Mouse (Mus musculus): ENCODE results near the gene Btbd9. TPM values are rescaled to one million over a fixed set of nuclear protein-coding genes. Genes with fewer than 3 reads are reported as not detected.

Gene Btbd9
- polyA plus RNA-seq, 1 experiment from 2014 or later = 121 TPM

DNA sequence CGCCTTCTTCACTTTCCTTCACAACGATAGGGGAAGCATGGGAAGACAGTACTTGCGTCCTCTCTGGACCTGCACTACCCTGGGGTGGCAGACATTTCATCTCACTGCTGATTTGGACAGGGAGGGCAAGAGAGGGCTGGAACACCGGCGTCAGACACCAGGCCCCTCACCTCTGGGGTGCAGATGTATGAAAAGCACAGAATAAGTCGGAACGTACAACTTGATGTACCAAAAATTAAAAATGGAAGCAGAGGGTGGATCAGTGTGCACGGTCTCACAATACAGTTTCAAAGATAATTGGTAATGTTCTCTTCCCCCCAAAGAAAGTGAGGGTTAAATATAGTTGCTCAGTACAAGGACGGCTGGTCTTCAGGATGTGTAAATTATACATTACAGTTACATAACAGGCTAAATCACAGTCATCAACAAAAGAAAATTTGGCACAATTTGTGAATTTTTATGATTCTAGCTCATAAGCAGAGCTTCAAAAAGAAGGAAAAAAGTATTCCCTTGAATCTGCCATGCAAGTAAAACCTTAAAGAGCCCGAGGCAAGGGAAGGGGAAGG, 106.7 kb downstream of the Btbd9 start:
- no peak for ATAC-seq (ENCODE audit: low FRiP score)
- Histone ChIP-seq H3K9me3 (replicated peaks) (no peaks in the 10 kb centered on the region), H3K9ac (replicated peaks) (no peak overlapping the region), H3K4me2 (no peak overlapping the region), H3K27me3 (replicated peaks) (no peaks in the 10 kb centered on the region), H3K4me3 (replicated peaks) (no peak overlapping the region), H3K27ac (replicated peaks) (no peak overlapping the region), H3K36me3 (no peaks in the 10 kb centered on the region), H3K4me1 (peaks cover 25% of the 10 kb centered on the region)
- 83% methylated on average over 10 of the region's 10 CpGs for WGBS

DNA sequence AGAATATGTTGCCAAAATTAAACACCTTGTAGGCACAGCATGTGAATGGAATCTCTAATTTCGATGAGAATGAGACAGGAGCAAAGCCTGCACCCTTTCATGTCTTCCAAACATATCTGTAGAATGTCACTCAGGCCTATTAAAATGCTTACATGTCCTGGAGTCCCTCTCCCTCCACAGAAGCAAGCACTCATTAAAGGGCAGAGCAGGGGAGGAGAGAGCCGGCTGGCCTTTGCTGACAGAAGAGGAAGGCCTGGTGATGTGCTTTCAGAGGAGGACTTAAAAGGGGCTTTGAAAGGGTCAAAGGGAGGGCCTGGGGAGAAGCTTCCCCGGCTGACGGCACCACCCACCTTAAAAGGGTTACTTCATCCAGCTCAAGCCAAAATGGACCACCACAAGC, 107.9 kb downstream of the Btbd9 start:
- Histone ChIP-seq H3K4me1 (peaks cover 34% of the 10 kb centered on the region), H3K4me2 (no peak overlapping the region), H3K9me3 (replicated peaks) (no peaks in the 10 kb centered on the region), H3K9ac (replicated peaks) (0 out of 2 replicates have a peak overlapping the region, but pooled peaks have one; percentile 7), H3K27ac (replicated peaks) (no peak overlapping the region), H3K36me3 (no peaks in the 10 kb centered on the region), H3K27me3 (replicated peaks) (no peaks in the 10 kb centered on the region), H3K4me3 (replicated peaks) (no peak overlapping the region)
- no peak for ATAC-seq (ENCODE audit: low FRiP score)
- 22% methylated on average over 4 of the region's 4 CpGs for WGBS

DNA sequence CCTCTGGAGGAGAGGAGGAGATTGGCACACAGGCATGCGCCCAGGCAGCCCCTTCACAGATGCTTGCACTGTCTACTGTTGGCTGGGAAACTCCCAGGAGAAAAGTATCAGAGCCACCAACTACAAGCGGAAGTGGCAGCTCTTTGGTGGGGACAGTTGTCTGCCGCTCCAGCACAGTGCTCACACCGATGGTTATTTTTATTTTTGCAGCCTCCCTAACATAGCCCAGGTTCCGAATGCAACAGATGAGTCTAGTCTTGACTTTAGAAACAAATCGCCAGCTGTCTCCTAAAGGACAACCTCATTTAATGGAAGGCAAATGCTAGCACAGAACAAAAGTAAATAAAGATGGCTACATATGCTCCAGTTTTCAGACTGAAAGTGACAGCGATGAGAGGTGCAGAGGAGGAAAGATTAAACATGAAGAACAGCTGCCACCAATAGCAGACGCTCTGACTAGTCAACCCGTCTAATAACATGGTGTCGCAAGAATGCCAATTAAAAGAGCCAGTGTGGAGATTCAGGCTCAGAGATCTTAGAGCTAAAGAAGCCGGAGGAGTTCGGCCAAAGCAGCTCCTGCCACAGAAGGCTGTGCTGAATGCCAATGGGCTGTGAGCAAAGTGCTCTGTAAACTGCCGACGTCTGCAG, 108.6 kb downstream of the Btbd9 start:
- no peak overlapping the region for H3K4me3 ChIP-seq (replicated peaks)
- peak; percentile 50; the same call in 1 of the 2 replicates for ATAC-seq (ENCODE audit: low FRiP score)
- no peaks in the 10 kb centered on the region for H3K9me3 ChIP-seq (replicated peaks)
- peaks cover 41% of the 10 kb centered on the region for H3K4me1 ChIP-seq
- H3K4me2 ChIP-seq = no peak overlapping the region
- H3K9ac ChIP-seq (replicated peaks) = no peak overlapping the region
- no peaks in the 10 kb centered on the region for H3K36me3 ChIP-seq
- 47% methylated on average over 14 of the region's 14 CpGs for WGBS
- no peaks in the 10 kb centered on the region for H3K27me3 ChIP-seq (replicated peaks)
- H3K27ac ChIP-seq (replicated peaks) = no peak overlapping the region

DNA sequence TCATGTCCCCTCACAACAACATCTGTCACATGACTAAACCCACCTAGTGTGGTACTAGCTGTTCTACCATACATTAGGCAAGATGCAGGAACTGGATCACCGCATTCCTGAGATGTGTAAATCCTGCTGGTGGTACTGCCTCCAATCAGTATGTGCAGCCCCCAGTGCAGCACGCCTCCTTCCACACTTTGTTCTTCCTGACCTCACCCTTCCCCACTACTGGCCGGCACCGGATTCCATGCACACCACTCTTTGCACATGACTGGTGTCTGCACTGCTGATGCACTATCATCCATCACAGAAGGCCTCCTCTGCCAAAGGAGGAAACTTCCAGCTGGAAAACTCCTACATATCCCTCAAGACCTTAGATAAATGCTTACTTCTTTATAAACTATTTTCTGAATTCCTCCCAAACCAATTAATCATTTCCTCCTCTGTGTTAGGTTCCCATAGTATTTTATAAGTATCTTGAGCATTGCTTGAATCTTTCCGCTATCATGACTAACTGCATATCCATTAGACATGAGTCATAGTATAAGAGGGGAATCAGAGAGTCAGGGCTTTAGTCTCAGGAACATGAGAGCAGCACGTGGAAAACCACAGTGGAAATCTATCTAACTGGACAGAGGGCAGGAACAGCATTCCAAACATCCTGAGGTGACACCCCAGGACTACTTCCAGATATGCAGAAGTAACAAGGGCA, 111.1 kb downstream of the Btbd9 start:
- Histone ChIP-seq H3K9ac (replicated peaks) (no peak overlapping the region), H3K27me3 (replicated peaks) (no peaks in the 10 kb centered on the region), H3K27ac (replicated peaks) (no peak overlapping the region), H3K4me1 (peaks cover 49% of the 10 kb centered on the region), H3K36me3 (no peaks in the 10 kb centered on the region), H3K4me3 (replicated peaks) (no peak overlapping the region), H3K4me2 (no peak overlapping the region), H3K9me3 (replicated peaks) (no peaks in the 10 kb centered on the region)
- WGBS = 82% methylated on average over 6 of the region's 6 CpGs
- ATAC-seq (ENCODE audit: low FRiP score) = no peak

DNA sequence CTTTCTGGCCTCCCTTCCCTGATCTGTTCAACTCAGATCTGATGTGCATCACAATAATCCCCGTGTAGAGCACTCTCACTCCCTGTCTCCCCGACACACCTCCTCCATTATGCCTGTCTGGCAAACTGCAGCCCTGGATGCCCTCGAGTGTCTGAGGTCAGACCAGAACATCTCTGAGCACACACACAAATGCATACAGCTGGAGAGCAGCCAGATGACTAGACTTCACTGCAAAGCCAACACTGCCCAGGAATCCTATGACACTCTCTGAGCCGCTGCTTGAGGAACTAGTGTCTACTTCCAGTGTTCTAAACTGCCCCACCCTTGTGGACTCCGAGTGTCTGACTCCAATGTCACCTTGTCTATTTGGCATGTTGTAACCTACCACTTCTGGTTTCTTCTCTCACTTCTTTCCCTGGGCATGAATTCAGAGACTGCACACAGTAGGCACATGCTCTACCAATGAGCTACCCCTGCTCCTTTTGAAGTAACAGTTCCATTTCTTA, 112.0 kb downstream of the Btbd9 start:
- H3K9ac ChIP-seq (replicated peaks) = no peak overlapping the region
- no peak overlapping the region for H3K4me3 ChIP-seq (replicated peaks)
- H3K27ac ChIP-seq (replicated peaks) = no peak overlapping the region
- no peak for ATAC-seq (ENCODE audit: low FRiP score)
- peaks cover 55% of the 10 kb centered on the region for H3K4me1 ChIP-seq
- 55% methylated on average over 5 of the region's 5 CpGs for WGBS
- H3K27me3 ChIP-seq (replicated peaks) = no peaks in the 10 kb centered on the region
- H3K4me2 ChIP-seq = no peak overlapping the region
- no peaks in the 10 kb centered on the region for H3K36me3 ChIP-seq
- H3K9me3 ChIP-seq (replicated peaks) = no peaks in the 10 kb centered on the region

DNA sequence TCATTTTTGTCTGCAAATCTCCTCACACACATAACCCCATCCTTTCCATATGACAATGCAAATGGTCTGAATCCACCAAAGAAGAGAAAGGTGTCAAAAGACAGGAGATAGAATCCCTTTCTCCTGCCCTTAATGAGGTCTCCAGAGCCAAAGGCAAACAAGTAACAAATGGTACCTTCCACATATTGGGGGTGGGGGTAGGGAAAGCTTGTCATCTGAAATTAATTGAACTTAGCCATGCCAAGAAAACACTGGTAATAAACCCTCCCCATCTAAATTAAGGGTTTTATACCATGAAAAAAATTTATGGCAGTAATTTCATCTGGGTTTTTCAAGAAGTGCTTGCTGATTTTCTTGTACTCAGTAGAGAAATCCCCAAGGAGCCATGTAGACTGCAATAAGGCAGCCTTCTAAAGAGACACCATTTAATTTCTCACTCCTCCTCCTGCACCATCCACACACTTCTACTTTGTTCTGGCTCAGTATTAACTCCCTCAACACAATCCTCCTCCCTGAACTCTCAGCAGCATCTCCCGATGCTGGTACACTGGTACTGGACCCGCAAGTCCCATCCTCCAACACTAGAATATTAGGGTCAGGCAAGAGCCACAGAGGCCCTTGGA, 115.5 kb downstream of the Btbd9 start:
- peak overlapping the region; percentile 29 for H3K27ac ChIP-seq (replicated peaks)

DNA sequence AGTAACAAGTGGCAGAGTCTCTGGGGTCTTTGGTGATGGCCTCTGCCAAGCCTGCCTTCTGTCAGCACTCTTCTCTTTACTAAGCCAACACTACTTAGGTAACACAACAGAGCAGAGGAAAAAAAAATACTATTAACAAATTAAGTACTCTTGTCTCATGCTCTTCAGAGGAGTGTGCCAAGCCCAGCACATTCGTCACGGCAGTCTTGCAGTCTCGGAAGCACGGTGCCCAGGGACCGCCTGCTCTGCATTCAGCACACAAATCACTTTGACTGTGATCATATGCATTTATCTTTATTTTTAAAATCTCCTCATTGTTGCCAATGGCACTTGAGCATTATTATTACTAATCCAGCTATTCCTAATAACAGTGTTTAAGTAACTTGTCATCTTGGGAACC, 116.6 kb downstream of the Btbd9 start:
- H3K4me1 ChIP-seq = peaks cover 61% of the 10 kb centered on the region

More for the DNA sequence above, 115.5 kb downstream of the Btbd9 start:
- Histone ChIP-seq H3K9me3 (replicated peaks) (no peaks in the 10 kb centered on the region), H3K4me1 (peaks cover 61% of the 10 kb centered on the region), H3K27me3 (replicated peaks) (no peaks in the 10 kb centered on the region), H3K4me2 (no peak overlapping the region), H3K9ac (replicated peaks) (no peak overlapping the region), H3K36me3 (no peaks in the 10 kb centered on the region), H3K4me3 (replicated peaks) (no peak overlapping the region)
- peak; percentile 77 for ATAC-seq (ENCODE audit: low FRiP score)
- 58% methylated on average over 2 of the region's 2 CpGs for WGBS

DNA sequence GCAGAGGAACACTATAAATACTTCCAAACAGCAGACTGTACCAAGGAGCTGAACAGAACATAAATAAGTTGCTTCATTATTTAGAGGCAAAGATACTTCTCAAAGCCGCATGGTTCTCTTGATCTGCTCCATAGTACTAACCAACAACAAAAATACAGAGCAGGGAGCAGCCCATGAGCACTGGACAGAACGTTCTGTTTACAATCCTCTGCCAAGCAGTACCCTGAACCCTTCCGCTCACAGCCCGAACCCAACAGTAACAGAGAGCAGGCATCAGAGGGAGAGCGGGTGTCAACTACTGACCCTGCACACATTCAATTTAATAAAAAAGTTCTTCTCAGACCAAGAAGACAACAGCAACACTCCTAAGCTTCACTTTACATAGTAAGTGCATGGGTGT, 117.4 kb downstream of the Btbd9 start:
- Histone ChIP-seq H3K4me3 (replicated peaks) (no peak overlapping the region), H3K36me3 (no peaks in the 10 kb centered on the region), H3K4me2 (no peak overlapping the region), H3K27ac (replicated peaks) (no peak overlapping the region), H3K4me1 (peaks cover 61% of the 10 kb centered on the region), H3K9ac (replicated peaks) (no peak overlapping the region), H3K9me3 (replicated peaks) (no peaks in the 10 kb centered on the region), H3K27me3 (replicated peaks) (no peaks in the 10 kb centered on the region)
- ATAC-seq (ENCODE audit: low FRiP score) = no peak
- WGBS = 93% methylated on average over 5 of the region's 5 CpGs

More for the DNA sequence above, 116.6 kb downstream of the Btbd9 start:
- H3K36me3 ChIP-seq = no peaks in the 10 kb centered on the region
- H3K4me2 ChIP-seq = no peak overlapping the region
- H3K9me3 ChIP-seq (replicated peaks) = no peaks in the 10 kb centered on the region
- no peak overlapping the region for H3K4me3 ChIP-seq (replicated peaks)
- no peak overlapping the region for H3K9ac ChIP-seq (replicated peaks)
- 38% methylated on average over 5 of the region's 5 CpGs for WGBS
- no peak overlapping the region for H3K27ac ChIP-seq (replicated peaks)
- H3K27me3 ChIP-seq (replicated peaks) = no peaks in the 10 kb centered on the region
- no peak for ATAC-seq (ENCODE audit: low FRiP score)

DNA sequence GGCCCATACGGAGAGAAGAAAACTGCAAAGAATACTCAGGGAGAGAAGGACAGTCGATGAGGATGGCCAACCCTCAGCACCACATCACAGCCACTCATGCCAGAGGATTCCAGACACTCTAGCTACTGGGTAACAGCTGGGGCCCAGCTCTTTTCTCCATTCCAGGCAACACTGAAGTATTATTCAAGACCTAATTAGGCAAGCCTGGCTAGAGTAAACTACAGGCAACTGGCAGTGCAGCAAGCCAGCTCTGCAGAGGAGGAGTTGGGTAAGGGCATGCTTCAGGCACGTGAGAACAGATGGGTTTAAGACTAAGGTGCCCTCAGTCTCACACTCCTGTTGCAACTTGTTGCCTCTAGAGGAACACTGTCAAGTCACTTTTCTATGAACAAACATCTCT, 118.0 kb downstream of the Btbd9 start:
- Histone ChIP-seq H3K4me3 (replicated peaks) (no peak overlapping the region), H3K4me1 (peaks cover 56% of the 10 kb centered on the region), H3K36me3 (no peaks in the 10 kb centered on the region), H3K27ac (replicated peaks) (no peak overlapping the region), H3K9ac (replicated peaks) (no peak overlapping the region), H3K27me3 (replicated peaks) (no peaks in the 10 kb centered on the region), H3K4me2 (no peak overlapping the region), H3K9me3 (replicated peaks) (no peaks in the 10 kb centered on the region)
- WGBS = 69% methylated on average over 3 of the region's 3 CpGs
- ATAC-seq (ENCODE audit: low FRiP score) = no peak

DNA sequence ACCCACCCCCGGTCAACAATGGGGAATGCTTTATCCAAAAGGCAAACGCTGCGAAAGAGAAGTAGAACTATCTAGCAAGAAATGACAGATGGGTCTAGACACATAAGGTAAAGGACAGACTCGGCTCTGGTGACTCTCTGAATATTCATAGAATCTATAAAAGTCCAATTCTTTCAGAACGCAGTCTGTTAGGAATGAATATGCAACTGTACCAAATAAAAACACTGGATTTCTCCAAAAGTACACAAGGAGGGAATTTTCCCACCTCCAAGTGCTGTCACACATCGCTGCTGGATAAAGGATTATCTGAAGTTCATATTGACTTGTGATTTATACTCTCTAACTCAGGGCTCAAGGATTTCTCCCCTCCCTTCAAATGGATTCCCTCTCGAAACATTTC, 118.8 kb downstream of the Btbd9 start:
- no peak overlapping the region for H3K27ac ChIP-seq (replicated peaks)
- 55% methylated on average over 7 of the region's 7 CpGs for WGBS
- no peak overlapping the region for H3K4me2 ChIP-seq
- peaks cover 48% of the 10 kb centered on the region for H3K4me1 ChIP-seq
- no peak overlapping the region for H3K4me3 ChIP-seq (replicated peaks)
- no peaks in the 10 kb centered on the region for H3K9me3 ChIP-seq (replicated peaks)
- no peak for ATAC-seq (ENCODE audit: low FRiP score)
- no peaks in the 10 kb centered on the region for H3K36me3 ChIP-seq
- H3K9ac ChIP-seq (replicated peaks) = no peak overlapping the region
- H3K27me3 ChIP-seq (replicated peaks) = no peaks in the 10 kb centered on the region

DNA sequence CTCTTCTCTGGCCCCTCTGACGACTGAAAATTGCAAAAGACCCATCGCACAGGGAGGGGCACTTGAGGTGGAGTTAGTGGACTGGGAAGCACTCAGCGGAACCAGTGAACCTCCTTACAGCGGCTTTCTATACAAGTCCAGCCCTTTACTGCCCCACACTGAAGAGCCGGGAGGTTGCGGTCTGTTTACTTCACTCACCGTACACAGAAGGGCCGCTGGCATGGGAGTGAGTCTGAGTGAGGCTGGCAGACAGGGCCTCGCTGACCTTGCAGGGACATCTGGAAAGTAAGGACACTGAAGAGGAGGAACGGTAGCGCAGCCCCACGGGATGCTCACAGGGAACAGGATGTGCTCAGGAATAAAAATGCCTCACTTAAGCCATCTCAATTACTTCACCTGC, 120.0 kb downstream of the Btbd9 start:
- no peak for ATAC-seq (ENCODE audit: low FRiP score)
- Histone ChIP-seq H3K9ac (replicated peaks) (no peak overlapping the region), H3K4me1 (peaks cover 42% of the 10 kb centered on the region), H3K27me3 (replicated peaks) (no peaks in the 10 kb centered on the region), H3K27ac (replicated peaks) (no peak overlapping the region), H3K4me3 (replicated peaks) (no peak overlapping the region), H3K9me3 (replicated peaks) (no peaks in the 10 kb centered on the region), H3K4me2 (no peak overlapping the region), H3K36me3 (no peaks in the 10 kb centered on the region)
- WGBS = 59% methylated on average over 12 of the region's 12 CpGs
